Mouse (Mus musculus) liver, embryonic 14.5 days (tissue): ENCODE data around the gene Iqcf1.

ENCODE experiments used
- CTCF ChIP-seq: IDR thresholded peaks from 2 replicates; pipeline ENCODE4 v1.5.1; 2016; ENCODE audit warnings: antibody characterized with exemption, low read depth, control low read depth
- EP300 ChIP-seq: IDR thresholded peaks from 2 replicates; pipeline ENCODE4 v1.6.1; 2016; ENCODE audit warnings: antibody characterized with exemption, low read depth

- TF ChIP-seq CTCF: no peak
- TF ChIP-seq EP300: no peak
Observed at GRCm38 (mm10) chr9:106534296-106534695, 34.5 kb downstream of the Iqcf1 start.
